Mouse (Mus musculus) liver, embryonic 14.5 days (tissue): ENCODE measurements around the gene Htt. TPM values are rescaled to one million over a fixed set of nuclear protein-coding genes. Genes with fewer than 3 reads are reported as not detected.
"Not testable (repeated sequence)": the region's sequence is repeated elsewhere in the genome, so short reads cannot be mapped to it uniquely, and the experiment has no call there.

ENCODE experiments used
- ATAC-seq: fragments of 200-750 bp; cut with Nextera tagmentation; 2 replicates; pipeline ENCODE4 v1.8.0; 2017; ENCODE audit warnings: moderate number of reproducible peaks, mild to moderate bottlenecking, moderate library complexity; ENCODE audit not compliant: insufficient read depth
- DNase-seq, 3 experiments: peaks; one replicate each; pipeline ENCODE4 v3.0.0-alpha.2; 2012 to 2013; ENCODE audit warnings: low read depth in 3 of 3, low spot score in 3 of 3
- H3K27ac ChIP-seq: fragments of 300-500 bp; sonication (generic); 2 replicates; pipeline ENCODE4 v1.5.1; 2014; ENCODE audit warnings: moderate library complexity, mild to moderate bottlenecking, control low read depth, inconsistent platforms
- H3K27me3 ChIP-seq: fragments of 300-500 bp; sonication (generic); 2 replicates; pipeline ENCODE4 v1.6.1; 2014; ENCODE audit warnings: mild to moderate bottlenecking, low read length, moderate library complexity; ENCODE audit not compliant: control insufficient read depth, insufficient read depth
- H3K36me3 ChIP-seq: fragments of 300-500 bp; sonication (generic); replicated peaks from 2 replicates; pipeline ENCODE4 v1.6.1; 2014; ENCODE audit warnings: low read depth; ENCODE audit not compliant: control insufficient read depth, insufficient read depth
- H3K4me1 ChIP-seq, 2 experiments: fragments of 200-500 bp in 1 of 2; fragments of 300-500 bp in 1 of 2; sonication (generic) in 1 of 2; replicated peaks; 2 replicates each; pipeline ENCODE4 v1.6.1; 2012 to 2014; ENCODE audit warnings: antibody characterized with exemption in 1 of 2, inconsistent platforms in 1 of 2, low read length in 1 of 2; ENCODE audit not compliant: control insufficient read depth in 2 of 2, insufficient read depth in 2 of 2
- H3K4me2 ChIP-seq: fragments of 300-500 bp; sonication (generic); 2 replicates; pipeline ENCODE4 v1.6.1; 2014; ENCODE audit warnings: low read depth, mild to moderate bottlenecking, control low read depth, moderate library complexity
- H3K4me3 ChIP-seq, 2 experiments: fragments of 200-500 bp in 1 of 2; fragments of 300-500 bp in 1 of 2; sonication (generic) in 1 of 2; 2 replicates each; pipeline ENCODE4 v1.5.1; 2012 to 2014; ENCODE audit warnings: low read depth in 2 of 2, low read length in 2 of 2, mild to moderate bottlenecking in 2 of 2, control low read depth in 1 of 2, inconsistent platforms in 1 of 2, moderate library complexity in 1 of 2; ENCODE audit not compliant: insufficient read depth in 1 of 2
- H3K9ac ChIP-seq: fragments of 300-500 bp; sonication (generic); replicated peaks from 2 replicates; pipeline ENCODE4 v1.6.1; 2014; ENCODE audit warnings: mild to moderate bottlenecking, control low read depth, moderate library complexity
- H3K9me3 ChIP-seq: fragments of 300-500 bp; sonication (generic); 2 replicates; pipeline ENCODE4 v1.6.1; 2016; ENCODE audit warnings: low read length, mixed read lengths; ENCODE audit not compliant: control insufficient read depth
- CTCF ChIP-seq: IDR thresholded peaks from 2 replicates; pipeline ENCODE4 v1.5.1; 2016; ENCODE audit warnings: antibody characterized with exemption, low read depth, control low read depth
- EP300 ChIP-seq: IDR thresholded peaks from 2 replicates; pipeline ENCODE4 v1.6.1; 2016; ENCODE audit warnings: antibody characterized with exemption, low read depth
- whole genome bisulfite sequencing: fragments of 180-500 bp; shearing (Covaris S2); extraction: QIAGEN DNeasy Blood & Tissue Kit; methylation state at CpG from one replicate; pipeline ENCODE4 v1.1.7; 2014; ENCODE audit not compliant: insufficient replicate concordance; 5-methylcytosine and 5-hydroxymethylcytosine counted together
- polyA plus RNA-seq, 2 experiments: library from polyadenylated mRNA; depleted of rRNA in 1 of 2; stranded (reverse) in 1 of 2; unstranded in 1 of 2; fragments of >200 nt; fragmentation: Nextera tagmentation in 1 of 2; extraction: Ambion mirVana in 1 of 2; gene quantifications; 2 replicates each; pipeline versions ENCODE4 v1.2.1 to v1.2.3; 2012 to 2014

The Htt gene
- 5.9 and 6.3 TPM in 2 replicates for polyA plus RNA-seq (2012; rRNA removed)
- 4.8 and 5.0 TPM in 2 replicates for polyA plus RNA-seq (2014; fragmentation: Nextera tagmentation; extraction: Ambion mirVana)

- Histone ChIP-seq H3K4me2 (peak within 1 kb of the TSS; percentile 99), H3K4me1 (peaks cover 10 to 22% of the 10 kb centered on the region in 2 experiments), H3K9ac (peak within 1 kb of the TSS; percentile 96), H3K27me3 (no peaks in the 10 kb centered on the region; the same call in 1 of the 2 replicates), H3K4me3 (peak within 1 kb of the TSS; percentile 88 to 96), H3K27ac (peak within 1 kb of the TSS; percentile 73), H3K36me3 (no peaks in the 10 kb centered on the region), H3K9me3 (no peaks in the 10 kb centered on the region)
- WGBS, result 0% methylated on average over 35 of the region's 35 CpGs
- DNase-seq (peak; percentile 90 to 93 (median 91)), ATAC-seq (peak; percentile 96)
- TF ChIP-seq CTCF, result peak; percentile 26; the same call in 1 of the 2 replicates
- TF ChIP-seq EP300, result no peak
These were observed at the start of gene Htt for GRCm38 (mm10) chr5:34761509-34761908. Gene Htt (plus strand): TSS chr5:34761740.

DNA sequence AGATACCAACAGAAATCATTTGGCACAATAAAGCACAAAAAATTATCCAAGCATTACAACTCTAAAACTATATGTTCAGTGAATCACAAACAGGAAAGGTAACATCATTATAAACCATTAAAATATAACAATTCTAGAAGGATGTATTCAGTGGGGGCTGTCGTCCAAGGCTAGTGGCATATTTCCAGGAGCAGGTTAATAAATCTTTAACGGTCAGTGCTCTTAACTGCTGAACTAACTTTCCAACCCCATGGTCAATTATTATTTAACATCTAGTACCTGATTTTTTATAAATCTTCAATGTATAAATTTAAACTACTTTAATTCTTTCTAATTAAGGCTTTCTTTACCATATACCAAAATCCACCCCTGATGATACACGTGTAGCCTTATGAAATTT, 47.2 kb upstream of the Htt start:
- not testable (repeated sequence) for H3K4me3 ChIP-seq, H3K27ac ChIP-seq, H3K27me3 ChIP-seq, H3K9me3 ChIP-seq, ATAC-seq, H3K4me2 ChIP-seq, DNase-seq, H3K9ac ChIP-seq, H3K36me3 ChIP-seq, H3K4me1 ChIP-seq
- WGBS, result 62% methylated on average over 3 of the region's 3 CpGs

DNA sequence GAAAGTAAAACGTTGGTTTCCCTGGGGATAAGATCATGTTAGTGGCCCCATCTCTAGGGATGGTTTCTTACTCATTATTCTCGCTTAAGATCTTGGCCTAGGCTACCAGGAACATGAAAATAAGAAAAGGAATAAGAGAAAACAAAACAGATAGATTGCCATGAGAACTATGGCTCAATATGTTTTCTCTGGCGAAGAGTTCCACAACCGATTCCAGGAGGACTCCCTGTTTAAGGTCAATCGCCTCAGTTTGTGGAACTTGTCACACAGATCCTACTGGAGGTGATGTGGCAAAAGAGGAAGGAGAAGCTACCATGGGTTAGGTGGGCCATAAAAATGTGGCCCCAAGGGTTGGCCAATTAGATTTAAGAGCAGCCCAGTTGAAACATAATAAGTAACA, 46.7 kb upstream of the Htt start:
- DNase-seq (no peak), ATAC-seq (no peak)
- Histone ChIP-seq H3K4me1 (no peaks in the 10 kb centered on the region), H3K9me3 (no peaks in the 10 kb centered on the region), H3K9ac (no peak overlapping the region), H3K36me3 (no peaks in the 10 kb centered on the region), H3K27ac (no peak overlapping the region), H3K27me3 (no peaks in the 10 kb centered on the region), H3K4me2 (no peak overlapping the region), H3K4me3 (no peak overlapping the region)
- TF ChIP-seq EP300, result no peak
- no peak for TF ChIP-seq CTCF
- WGBS, result 59% methylated on average over 5 of the region's 5 CpGs

GRCm38 (mm10) chr5:34729141-34729540, 32.4 kb upstream of the Htt start:
- Histone ChIP-seq H3K4me1 (peaks cover 9% of the 10 kb centered on the region in 2 experiments), H3K9ac (no peak overlapping the region), H3K4me3 (no peak overlapping the region), H3K9me3 (no peaks in the 10 kb centered on the region), H3K27me3 (no peaks in the 10 kb centered on the region), H3K27ac (no peak overlapping the region), H3K4me2 (no peak overlapping the region), H3K36me3 (no peaks in the 10 kb centered on the region)
- ATAC-seq (no peak), DNase-seq (no peak)
- TF ChIP-seq CTCF (no peak), EP300 (no peak)

DNA sequence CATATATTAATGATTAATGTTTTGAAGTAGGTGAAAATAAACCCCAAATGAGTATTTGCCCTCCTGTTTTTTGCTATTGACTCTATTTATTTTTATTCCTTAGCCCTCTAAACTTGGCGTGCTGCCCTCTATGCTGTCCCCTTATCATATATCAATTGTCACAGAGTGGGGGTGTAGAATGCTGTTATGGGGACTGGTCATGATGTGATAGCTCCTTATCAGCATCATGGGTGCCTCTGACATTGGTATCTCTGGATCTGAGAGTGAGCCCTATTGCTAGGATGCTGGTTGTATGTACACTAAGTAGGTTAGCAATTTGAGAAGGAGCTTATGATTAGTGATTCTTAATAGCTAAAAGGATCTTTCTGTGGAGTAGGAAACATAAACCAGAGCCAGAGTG, 31.3 kb upstream of the Htt start:
- Histone ChIP-seq H3K9ac (no peak overlapping the region), H3K4me1 (peaks cover 9% of the 10 kb centered on the region in 2 experiments), H3K27me3 (no peaks in the 10 kb centered on the region), H3K4me3 (no peak overlapping the region), H3K4me2 (no peak overlapping the region; the same call in 1 of the 2 replicates), H3K9me3 (no peaks in the 10 kb centered on the region), H3K27ac (no peak overlapping the region), H3K36me3 (no peaks in the 10 kb centered on the region)
- WGBS, result 10% methylated on average over 1 of the region's 1 CpGs
- DNase-seq (peak; percentile 17 to 41 (median 17)), ATAC-seq (peak; percentile 69; the same call in 1 of the 2 replicates)
- peak; percentile 73 for TF ChIP-seq EP300
- no peak for TF ChIP-seq CTCF
